Mouse (Mus musculus) CH12.LX (cell line): Measurements from ENCODE around the gene Kit. TPM values are rescaled to one million over a fixed set of nuclear protein-coding genes. Genes with fewer than 3 reads are reported as not detected.

Experiments
- DNase-seq: peaks from one replicate; pipeline ENCODE4 v3.0.0-alpha.2; 2013; ENCODE audit errors: extremely low read depth
- H3K27ac ChIP-seq: 2 replicates; pipeline ENCODE4 v1.5.1; 2012; ENCODE audit warnings: low read depth, mild to moderate bottlenecking, control low read depth, moderate library complexity; ENCODE audit not compliant: insufficient read depth
- H3K27me3 ChIP-seq: replicated peaks from 2 replicates; pipeline ENCODE3; 2012; ENCODE audit warnings: inconsistent platforms
- H3K36me3 ChIP-seq, 2 experiments: replicated peaks in 1 of 2; 2 replicates each; pipeline versions ENCODE3 to v1.6.1; 2012; ENCODE audit warnings: inconsistent platforms in 1 of 2, low read length in 1 of 2, mild to moderate bottlenecking in 1 of 2, mixed read lengths in 1 of 2, moderate library complexity in 1 of 2; ENCODE audit not compliant: control insufficient read depth in 1 of 2, insufficient read depth in 1 of 2
- H3K4me1 ChIP-seq, 2 experiments: 2 replicates each; pipeline ENCODE4 v1.6.1; 2012; ENCODE audit warnings: inconsistent platforms in 1 of 2, moderate library complexity in 1 of 2; ENCODE audit not compliant: insufficient read depth in 2 of 2, control insufficient read depth in 1 of 2
- H3K4me2 ChIP-seq: 2 replicates; pipeline ENCODE4 v1.6.1; 2012; ENCODE audit warnings: low read depth, mild to moderate bottlenecking, control low read depth; ENCODE audit not compliant: poor library complexity, insufficient read depth, severe bottlenecking
- H3K4me3 ChIP-seq, 3 experiments: fragments of 150-350 bp in 1 of 3; sonication (generic) in 1 of 3; replicated peaks in 1 of 3; 2 replicates each; pipeline versions ENCODE3 to v1.5.1; 2011 to 2012; ENCODE audit warnings: low read depth in 2 of 3, low read length in 2 of 3, mild to moderate bottlenecking in 2 of 3, moderate library complexity in 2 of 3, control low read depth in 1 of 3, improper control_type of control experiment in 1 of 3, inconsistent platforms in 1 of 3, mixed read lengths in 1 of 3; ENCODE audit not compliant: poor library complexity in 1 of 3
- H3K79me2 ChIP-seq: replicated peaks from 2 replicates; pipeline ENCODE4 v1.6.1; 2012; ENCODE audit warnings: mild to moderate bottlenecking, moderate library complexity; ENCODE audit not compliant: control insufficient read depth, poor library complexity, insufficient read depth, severe bottlenecking; ENCODE audit errors: extremely low read depth
- H3K9ac ChIP-seq: 2 replicates; pipeline ENCODE4 v1.6.1; 2012; ENCODE audit warnings: low read depth, mild to moderate bottlenecking, control low read depth, moderate library complexity; ENCODE audit not compliant: insufficient read depth
- H3K9me3 ChIP-seq: replicated peaks from 2 replicates; pipeline ENCODE3; 2012; ENCODE audit warnings: low read length, inconsistent platforms, mixed read lengths
- BHLHE40 ChIP-seq: IDR thresholded peaks from 2 replicates; pipeline ENCODE4 v1.6.1; 2011; ENCODE audit warnings: mild to moderate bottlenecking, low read depth, low read length, improper control_type of control experiment
- CHD2 ChIP-seq: IDR thresholded peaks from 2 replicates; pipeline ENCODE4 v1.6.1; 2011; ENCODE audit warnings: low read length, improper control_type of control experiment
- CTCF ChIP-seq, 2 experiments: IDR thresholded peaks in 1 of 2; conservative IDR thresholded peaks in 1 of 2; 2 replicates each; pipeline ENCODE4 v1.5.1; 2011 to 2012; ENCODE audit warnings: low read depth in 2 of 2, low read length in 2 of 2, improper control_type of control experiment in 1 of 2, inconsistent platforms in 1 of 2, mild to moderate bottlenecking in 1 of 2, moderate library complexity in 1 of 2
- ELF1 ChIP-seq: IDR thresholded peaks from 2 replicates; pipeline ENCODE4 v1.6.1; 2014; ENCODE audit warnings: low read depth, mild to moderate bottlenecking, inconsistent platforms, low read length, improper control_type of control experiment
- ETS1 ChIP-seq: conservative IDR thresholded peaks from 2 replicates; pipeline ENCODE4 v1.6.1; 2012; ENCODE audit warnings: low read depth, mild to moderate bottlenecking, inconsistent platforms, low read length, improper control_type of control experiment, moderate library complexity
- GABPA ChIP-seq: IDR thresholded peaks from 2 replicates; pipeline ENCODE4 v1.6.1; 2012; ENCODE audit warnings: low read depth, low read length, improper control_type of control experiment, inconsistent platforms; ENCODE audit not compliant: insufficient replicate concordance
- IRF4 ChIP-seq: IDR thresholded peaks from 2 replicates; pipeline ENCODE4 v1.6.1; 2014; ENCODE audit warnings: low read depth, mild to moderate bottlenecking, inconsistent platforms, low read length, improper control_type of control experiment
- JUN ChIP-seq: IDR thresholded peaks from 2 replicates; pipeline ENCODE4 v1.6.1; 2011; ENCODE audit warnings: low read depth, mild to moderate bottlenecking, low read length, improper control_type of control experiment, moderate library complexity; ENCODE audit not compliant: insufficient read depth
- KAT2A ChIP-seq: IDR thresholded peaks from 2 replicates; pipeline ENCODE4 v1.6.1; 2012; ENCODE audit warnings: low read length, improper control_type of control experiment, inconsistent platforms; ENCODE audit not compliant: insufficient replicate concordance
- MAFK ChIP-seq: IDR thresholded peaks from 2 replicates; pipeline ENCODE4 v1.6.1; 2011; ENCODE audit warnings: low read length, improper control_type of control experiment; ENCODE audit not compliant: insufficient replicate concordance
- MAX ChIP-seq: IDR thresholded peaks from 2 replicates; pipeline ENCODE4 v1.6.1; 2011; ENCODE audit warnings: low read length, improper control_type of control experiment
- MAZ ChIP-seq: IDR thresholded peaks from 2 replicates; pipeline ENCODE4 v1.6.1; 2012; ENCODE audit warnings: low read depth, mild to moderate bottlenecking, inconsistent platforms, low read length, improper control_type of control experiment, moderate library complexity
- MEF2A ChIP-seq: IDR thresholded peaks from 2 replicates; pipeline ENCODE4 v1.6.1; 2014; ENCODE audit warnings: low read depth, mild to moderate bottlenecking, inconsistent platforms, low read length, improper control_type of control experiment, borderline replicate concordance
- MXI1 ChIP-seq: IDR thresholded peaks from 2 replicates; pipeline ENCODE4 v1.6.1; 2011; ENCODE audit warnings: mild to moderate bottlenecking, low read depth, low read length, improper control_type of control experiment
- MYC ChIP-seq: IDR thresholded peaks from 2 replicates; pipeline ENCODE4 v1.6.1; 2011; ENCODE audit warnings: low read depth, mild to moderate bottlenecking, improper control_type of control experiment, low read length
- NELFE ChIP-seq: IDR thresholded peaks from 2 replicates; pipeline ENCODE4 v1.6.1; 2011; ENCODE audit warnings: low read depth, low read length, improper control_type of control experiment
- PAX5 ChIP-seq: IDR thresholded peaks from 2 replicates; pipeline ENCODE4 v1.6.1; 2012; ENCODE audit warnings: low read length, inconsistent platforms, mixed read lengths
- POLR2A ChIP-seq: IDR thresholded peaks from 2 replicates; pipeline ENCODE4 v1.6.1; 2011; ENCODE audit warnings: low read depth, mild to moderate bottlenecking, improper control_type of control experiment, low read length
- USF1 ChIP-seq: IDR thresholded peaks from 2 replicates; pipeline ENCODE4 v1.6.1; 2014; ENCODE audit warnings: low read depth, mild to moderate bottlenecking, inconsistent platforms, low read length, improper control_type of control experiment
- ZMIZ1 ChIP-seq: IDR thresholded peaks from 2 replicates; pipeline ENCODE4 v1.6.1; 2012; ENCODE audit warnings: low read depth, mild to moderate bottlenecking, inconsistent platforms, low read length, improper control_type of control experiment
- dilution Hi-C: fragments of 300-500 bp; cut with MboI; formaldehyde crosslinking; loops from 2 replicates; pipeline ENCODE4 v1.14.3; 2020; ENCODE audit warnings: low sequenced_read_pairs; ENCODE audit not compliant: extremely low pct_unique_long_range_greater_than_20kb, extremely low pct_ligation_motif_present
- in situ Hi-C: fragments of 300-500 bp; cut with MboI; formaldehyde crosslinking; loops from 3 replicates; pipeline ENCODE4 v1.14.3; 2019; ENCODE audit warnings: low sequenced_read_pairs, low pct_ligation_motif_present, low pct_unique_long_range_greater_than_20kb, mixed read lengths
- polyA plus RNA-seq: library from polyadenylated mRNA; unstranded; fragments of >175 nt; gene quantifications from 2 replicates; pipeline ENCODE4 v1.2.1, GENCODE M21; 2012; ENCODE audit warnings: low read depth; ENCODE audit not compliant: insufficient read length
- total RNA-seq, 2 experiments: library from RNA; depleted of rRNA; stranded (reverse); fragments of 300-350 nt in 1 of 2; fragments of >200 nt in 1 of 2; gene quantifications; 2 replicates each; pipeline ENCODE4 v1.2.3; 2012 to 2014

Kit gene
- total and polyA plus RNA-seq, 3 experiments: 0.13 to 0.64 TPM; not detected in 1

- Histone ChIP-seq H3K4me3 (no peak overlapping the region), H3K4me1 (no peaks in the 10 kb centered on the region), H3K36me3 (no peaks in the 10 kb centered on the region), H3K27ac (no peak overlapping the region), H3K27me3 (no peaks in the 10 kb centered on the region), H3K9me3 (no peaks in the 10 kb centered on the region), H3K9ac (no peak overlapping the region), H3K4me2 (no peak overlapping the region), H3K79me2 (no peaks in the 10 kb centered on the region)
- in situ Hi-C loops: no loop called here
- TF ChIP-seq PAX5 (no peak), JUN (no peak), POLR2A (no peak), IRF4 (no peak), MAX (no peak), MXI1 (no peak), MYC (no peak), NELFE (no peak)
- dilution Hi-C loops: no loop called here
- DNase-seq: no peak
These were observed 37.0 kb upstream of the Kit start for GRCm38 (mm10) chr5:75537717-75538116.

GRCm38 (mm10) chr5:75538458-75538857 is 36.3 kb upstream of the Kit start:
- Histone ChIP-seq H3K79me2 (no peaks in the 10 kb centered on the region), H3K4me1 (no peaks in the 10 kb centered on the region), H3K27me3 (no peaks in the 10 kb centered on the region), H3K36me3 (no peaks in the 10 kb centered on the region), H3K4me3 (no peak overlapping the region), H3K27ac (no peak overlapping the region), H3K9ac (no peak overlapping the region), H3K4me2 (no peak overlapping the region), H3K9me3 (peaks cover 3% of the 10 kb centered on the region)
- no peak for DNase-seq
- TF ChIP-seq IRF4 (no peak), GABPA (no peak), USF1 (no peak), MEF2A (no peak), KAT2A (no peak)
- in situ Hi-C loops (no loop called here), dilution Hi-C loops (no loop called here)

DNA sequence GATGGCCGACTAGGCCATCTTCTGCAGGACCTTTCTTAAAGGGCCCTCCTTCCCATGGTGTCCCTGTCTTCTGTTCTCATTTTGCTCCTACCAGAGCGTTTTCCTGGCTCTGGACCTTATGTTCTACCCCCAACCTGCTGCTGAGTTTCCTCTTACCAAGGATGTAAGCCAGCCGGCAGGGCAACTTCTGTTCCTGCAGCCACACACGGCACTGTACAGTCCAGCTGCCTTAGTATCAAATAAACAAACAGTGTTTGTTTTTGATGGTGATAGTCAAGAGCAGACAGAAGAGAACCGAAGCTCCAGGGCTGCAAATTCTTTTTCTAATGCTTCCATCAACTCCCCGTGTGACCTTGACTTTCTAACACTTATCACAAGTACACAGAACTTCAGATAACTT is 35.6 kb upstream of the Kit start:
- no peak overlapping the region for H3K9ac ChIP-seq
- TF ChIP-seq ZMIZ1 (no peak), MAZ (no peak), ETS1 (no peak), CHD2 (no peak), ELF1 (no peak), CTCF (conservative IDR thresholded peaks at IDR 0.05 in 1 of 2, IDR thresholded peaks at IDR 0.05 in 1 of 2; ENCODE audit: low read depth in 2 of 2, low read length in 2 of 2) (no peak), MAFK (no peak), BHLHE40 (no peak), PAX5 (no peak), JUN (no peak), MEF2A (no peak), MYC (no peak)
- peaks cover 3% of the 10 kb centered on the region for H3K9me3 ChIP-seq
- no peak overlapping the region for H3K4me2 ChIP-seq
- peaks cover 0 to under 1% of the 10 kb centered on the region in 2 experiments; a peak in 1 of 4 replicates for H3K4me1 ChIP-seq
- H3K27me3 ChIP-seq: no peaks in the 10 kb centered on the region
- H3K4me3 ChIP-seq: no peak overlapping the region
- in situ Hi-C loops: no loop called here
- no peak for DNase-seq
- H3K79me2 ChIP-seq: no peaks in the 10 kb centered on the region
- H3K27ac ChIP-seq: no peak overlapping the region
- no peaks in the 10 kb centered on the region for H3K36me3 ChIP-seq
- dilution Hi-C loops: no loop called here
